Mouse (Mus musculus): ENCODE results near the gene Atp1b1.

DNA sequence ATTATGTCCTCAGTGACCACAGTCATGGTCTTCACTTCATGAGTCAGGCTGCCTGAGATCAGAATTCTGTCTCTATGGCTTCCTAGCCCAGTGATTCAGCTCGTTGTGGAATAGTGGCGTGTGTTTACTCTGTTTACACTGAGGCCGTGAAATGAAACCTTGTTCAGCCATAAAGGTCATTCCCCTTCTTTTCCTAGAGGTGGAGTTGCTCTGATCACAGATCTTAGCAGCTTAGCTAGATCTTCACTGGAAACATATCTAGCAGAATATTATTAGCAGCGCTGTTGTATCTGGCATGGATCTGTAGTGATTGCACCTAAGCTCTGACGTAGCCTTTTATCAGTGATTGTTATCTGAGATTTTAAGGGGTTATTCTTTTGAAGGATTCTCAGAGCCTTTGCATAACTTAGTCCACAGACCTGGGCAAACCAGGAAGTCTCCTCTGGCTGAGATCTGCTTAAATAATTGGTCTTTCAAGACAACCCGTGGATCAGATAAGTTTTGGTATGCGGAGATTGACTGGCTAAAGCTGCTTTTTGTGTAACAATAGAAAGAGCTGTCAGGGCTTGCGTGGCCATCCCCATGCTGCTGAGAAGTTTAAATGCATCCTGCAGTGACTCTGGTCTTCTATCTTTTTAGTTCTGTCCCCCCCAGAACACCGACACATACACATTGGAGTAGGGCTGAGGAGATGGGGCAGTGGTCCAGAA is 23.6 kb upstream of the Atp1b1 start:
- TF ChIP-seq CTCF (IDR thresholded peaks at IDR 0.05; ENCODE audit: low read depth) (no peak), EP300 (IDR thresholded peaks at IDR 0.05; ENCODE audit: low read depth) (no peak)
